8 mouse cellular contexts compared by ENCODE assay signal in the genomic region with DNA sequence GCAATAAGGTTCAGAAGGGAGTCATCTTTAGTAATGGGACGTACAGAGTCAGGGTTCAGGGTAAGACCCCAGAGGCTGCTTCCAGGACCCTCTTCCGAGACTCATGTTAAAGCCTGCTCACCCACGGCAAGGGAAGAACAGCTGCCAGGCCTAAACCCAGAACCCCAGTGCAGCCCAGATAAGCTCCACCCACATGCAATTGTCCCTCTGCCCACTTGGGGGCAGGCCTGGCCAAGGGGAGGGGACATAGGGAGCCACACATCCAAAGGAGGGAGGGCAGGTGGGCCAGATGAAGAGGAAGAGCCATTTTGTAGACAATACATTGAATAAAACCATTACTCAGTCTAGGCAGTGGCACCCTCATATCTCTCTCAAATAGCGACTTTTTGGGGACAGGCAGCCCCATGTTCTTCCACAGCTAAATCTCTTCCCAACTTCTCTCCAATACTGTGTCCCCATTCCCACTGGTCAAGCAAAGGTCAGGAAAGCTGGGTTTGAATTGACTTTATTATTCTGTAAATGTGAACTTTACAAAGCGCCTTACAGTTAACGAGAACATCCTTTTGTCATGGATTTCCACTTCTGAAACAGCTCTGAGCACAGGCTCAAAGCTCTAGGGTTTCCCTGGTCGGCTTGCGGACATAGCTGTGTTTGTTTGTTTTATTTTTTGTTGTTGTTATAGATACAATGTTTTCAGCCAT. TPM values are rescaled to one million over a fixed set of nuclear protein-coding genes. Genes with fewer than 3 reads are reported as not detected.
DNase-seq lines count a peak whose midpoint lies in the region; ATAC-seq lines count a peak whose summit lies in the region.

No protein-coding gene starts in this region.

- no peaks in the 10 kb centered on the region; the same call in 1 of the 2 replicates for H3K4me1 ChIP-seq in hindbrain, embryonic 16.5 days (ENCODE audit: control insufficient read depth, insufficient read depth, low read depth, low read length)
- H3K4me1 ChIP-seq in midbrain, embryonic 10.5 days: peaks cover 11% of the 10 kb centered on the region

- no peak overlapping the region for H3K4me3 ChIP-seq in hindbrain, embryonic 16.5 days (ENCODE audit: low read length)
- H3K4me3 ChIP-seq in midbrain, embryonic 10.5 days: no peak overlapping the region

- WGBS in hindbrain, embryonic 16.5 days: 32% methylated on average over 8 of the region's 8 CpGs
- WGBS in midbrain, embryonic 10.5 days: 34% methylated on average over 8 of the region's 8 CpGs

- H3K36me3 ChIP-seq in hindbrain, embryonic 16.5 days (ENCODE audit: control insufficient read depth, insufficient read depth, low read length): no peaks in the 10 kb centered on the region
- H3K36me3 ChIP-seq in midbrain, embryonic 10.5 days: no peaks in the 10 kb centered on the region

- H3K9ac ChIP-seq in hindbrain, embryonic 16.5 days (ENCODE audit: low read depth, low read length): no peak overlapping the region

- H3K27ac ChIP-seq in hindbrain, embryonic 16.5 days (ENCODE audit: low read depth, low read length): no peak overlapping the region
- no peak overlapping the region for H3K27ac ChIP-seq in midbrain, embryonic 10.5 days (replicated peaks)

- no peaks in the 10 kb centered on the region for H3K9me3 ChIP-seq in hindbrain, embryonic 16.5 days (ENCODE audit: control insufficient read depth, low read length)
- H3K9me3 ChIP-seq in midbrain, embryonic 10.5 days (replicated peaks): no peaks in the 10 kb centered on the region

- H3K4me2 ChIP-seq in hindbrain, embryonic 16.5 days (ENCODE audit: low read length): no peak overlapping the region

- intact Hi-C loops in left cerebral cortex, postnatal 10 days (cut with DNase I): no loop called here

- ATAC-seq in frontal cortex, adult (ENCODE audit: low TSS enrichment): peak; percentile 82; the same call in 1 of the 2 replicates
- peak; percentile 74 for ATAC-seq in hindbrain, embryonic 16.5 days
- ATAC-seq in activated CD4-positive, CD25-positive, alpha-beta regulatory T cell, adult 4 months: no peak

- DNase-seq in R1 (ENCODE audit: low read depth, low spot score): peak; percentile 95
- peak; percentile 78 for DNase-seq in cerebellum, adult 9-10 months
- peak; percentile 21 to 81 for DNase-seq in left cerebral cortex, postnatal 10 days (ENCODE audit: extremely low spot score in 1 of 2, low spot score in 2 of 2)
- peak; percentile 77 for DNase-seq in midbrain, embryonic 10.5 days (ENCODE audit: low spot score)
- peak; percentile 60 for DNase-seq in right cerebral cortex, postnatal 14 days

- no peaks in the 10 kb centered on the region for H3K27me3 ChIP-seq in hindbrain, embryonic 16.5 days (replicated peaks; ENCODE audit: control insufficient read depth, insufficient read depth, low read length)
- no peaks in the 10 kb centered on the region for H3K27me3 ChIP-seq in midbrain, embryonic 10.5 days (ENCODE audit: low read depth, poor library complexity, severe bottlenecking)

RNA-seq across cellular contexts. Expression of a gene that starts 33.6 kb away (rescaled TPM):
- polyA plus RNA-seq in hindbrain, embryonic 16.5 days (2015; fragmentation: Nextera tagmentation; extraction: Ambion mirVana): 139 and 141 TPM in 2 replicates
- total RNA-seq in left cerebral cortex, postnatal 10 days (2021): 10 to 100 TPM; 82.3 to 85.1 TPM
- polyA plus RNA-seq in midbrain, embryonic 10.5 days (2016; fragmentation: Nextera tagmentation; extraction: Ambion mirVana): 87.4 and 89.5 TPM in 2 replicates
- 10 to 100 TPM; 14.0 to 17.0 TPM for polyA plus RNA-seq in activated CD4-positive, CD25-positive, alpha-beta regulatory T cell, adult 4 months (2017; shearing (Covaris generic))
